Mouse (Mus musculus) stomach, postnatal 0 days (tissue): ENCODE measurements at regions not wholly inside any gene's neighbourhood (a gene's known extent, or its start where the extent isn't known, plus 50 kb on each side); places are given as distances from the start of the nearest gene placed in this dataset.

ENCODE experiments used
- CTCF ChIP-seq: IDR thresholded peaks from 2 replicates; pipeline ENCODE4 v1.5.1; 2016; ENCODE audit warnings: antibody characterized with exemption, low read depth, mild to moderate bottlenecking, moderate library complexity
- EP300 ChIP-seq: optimal IDR thresholded peaks from 2 replicates; pipeline ENCODE3; 2016; ENCODE audit warnings: antibody characterized with exemption

- TF ChIP-seq CTCF (no peak), EP300 (no peak)
Measured at GRCm38 (mm10) chr17:14553195-14553594, 140.8 kb downstream of the Thbs2 start.
